Mouse (Mus musculus) heart, embryonic 16.5 days (tissue): ENCODE results near the gene Rock2. TPM values are rescaled to one million over a fixed set of nuclear protein-coding genes. Genes with fewer than 3 reads are reported as not detected.
"Not testable (repeated sequence)": the region's sequence is repeated elsewhere in the genome, so short reads cannot be mapped to it uniquely, and the experiment has no call there.

Source experiments
- ATAC-seq: fragments of 200-750 bp; cut with Nextera tagmentation; replicated peaks from 2 replicates; pipeline ENCODE4 v1.8.0; 2017; ENCODE audit warnings: moderate number of reproducible peaks; ENCODE audit not compliant: insufficient read depth, low FRiP score; ENCODE audit errors: extremely low read depth
- H3K27ac ChIP-seq: fragments of 300-500 bp; sonication (generic); 2 replicates; pipeline ENCODE4 v1.5.1; 2014; ENCODE audit warnings: mild to moderate bottlenecking, low read length, control low read depth, moderate library complexity
- H3K27me3 ChIP-seq: fragments of 300-500 bp; sonication (generic); 2 replicates; pipeline ENCODE4 v1.6.1; 2014; ENCODE audit warnings: low read length, mixed read lengths; ENCODE audit not compliant: control insufficient read depth, insufficient read depth
- H3K36me3 ChIP-seq: fragments of 300-500 bp; sonication (generic); 2 replicates; pipeline ENCODE4 v1.6.1; 2014; ENCODE audit not compliant: control insufficient read depth, insufficient read depth
- H3K4me1 ChIP-seq: fragments of 300-500 bp; sonication (generic); 2 replicates; pipeline ENCODE4 v1.6.1; 2014; ENCODE audit warnings: low read length, mixed read lengths; ENCODE audit not compliant: control insufficient read depth, insufficient read depth
- H3K4me2 ChIP-seq: fragments of 300-500 bp; sonication (generic); 2 replicates; pipeline ENCODE4 v1.6.1; 2014; ENCODE audit warnings: low read depth, mild to moderate bottlenecking, control low read depth, low read length
- H3K4me3 ChIP-seq: fragments of 300-500 bp; sonication (generic); 2 replicates; pipeline ENCODE4 v1.5.1; 2014; ENCODE audit warnings: mild to moderate bottlenecking, control low read depth, low read length
- H3K9ac ChIP-seq: fragments of 300-500 bp; sonication (generic); 2 replicates; pipeline ENCODE4 v1.6.1; 2014; ENCODE audit warnings: low read length, control low read depth
- H3K9me3 ChIP-seq: fragments of 300-500 bp; sonication (generic); replicated peaks from 2 replicates; pipeline ENCODE4 v1.6.1; 2016; ENCODE audit warnings: low read length; ENCODE audit not compliant: control insufficient read depth
- WGBS: fragments of 180-500 bp; shearing (Covaris S2); extraction: QIAGEN DNeasy Blood & Tissue Kit; methylation state at CpG from one replicate; pipeline ENCODE4 v1.1.7; 2014; 5-methylcytosine and 5-hydroxymethylcytosine counted together
- polyA plus RNA-seq: library from polyadenylated mRNA; unstranded; fragments of >200 nt; fragmentation: Nextera tagmentation; extraction: Ambion mirVana; gene quantifications from 2 replicates; pipeline ENCODE4 v1.2.1, GENCODE M21; 2015

Rock2 gene
- polyA plus RNA-seq, 1 experiment from 2014 or later, result 16.8 TPM

DNA sequence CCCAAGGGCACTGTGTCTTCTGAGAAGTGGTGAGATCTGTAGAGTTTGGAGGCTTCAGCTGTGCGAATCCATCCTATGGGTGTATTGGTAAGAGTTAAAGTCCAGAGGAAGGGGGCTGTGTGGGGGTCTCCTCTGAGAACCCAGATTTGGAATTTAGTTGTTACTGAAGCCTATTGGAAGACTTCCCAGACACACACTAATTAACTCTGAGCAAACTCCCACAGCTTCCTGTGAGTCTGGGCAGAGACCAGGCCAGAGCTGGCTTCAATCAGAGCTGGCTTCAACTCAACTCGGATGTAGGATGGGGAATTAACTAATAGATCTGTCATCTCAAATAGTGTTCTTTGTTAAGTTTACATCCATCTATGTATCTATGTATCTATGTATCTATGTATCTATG is 121.0 kb downstream of the Rock2 start:
- no peaks in the 10 kb centered on the region for H3K36me3 ChIP-seq
- ATAC-seq, result no peak
- H3K27me3 ChIP-seq, result no peaks in the 10 kb centered on the region
- H3K9ac ChIP-seq, result no peak overlapping the region
- H3K4me2 ChIP-seq, result no peak overlapping the region
- H3K9me3 ChIP-seq, result no peaks in the 10 kb centered on the region
- peaks cover 5% of the 10 kb centered on the region; the same call in 1 of the 2 replicates for H3K4me1 ChIP-seq
- H3K27ac ChIP-seq, result no peak overlapping the region
- no peak overlapping the region for H3K4me3 ChIP-seq
- 59% methylated on average over 2 of the region's 2 CpGs for WGBS

DNA sequence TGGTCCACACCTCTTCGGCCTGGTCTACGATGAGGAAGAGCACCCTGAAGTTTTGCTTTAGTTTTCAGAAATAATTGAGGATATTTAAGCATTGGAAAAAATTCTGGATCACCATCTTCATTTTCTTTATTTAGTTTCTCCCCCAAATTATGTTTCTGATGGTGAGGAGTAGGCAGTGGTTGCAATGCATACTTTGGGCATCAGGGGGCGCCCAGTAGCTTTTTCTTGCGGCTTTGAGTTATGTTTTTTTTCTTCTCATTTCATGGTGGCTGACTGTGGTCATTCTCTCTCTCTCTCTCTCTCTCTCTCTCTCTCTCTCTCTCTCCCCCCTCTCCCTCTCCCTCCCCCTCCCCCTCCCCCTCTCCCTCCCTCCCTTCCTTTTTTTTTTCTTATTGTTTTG is 123.8 kb downstream of the Rock2 start:
- Histone ChIP-seq H3K36me3 (no peaks in the 10 kb centered on the region), H3K9me3 (peaks cover under 1% of the 10 kb centered on the region; the same call in 1 of the 2 replicates), H3K27me3 (no peaks in the 10 kb centered on the region), H3K27ac (no peak overlapping the region), H3K4me1 (no peaks in the 10 kb centered on the region), H3K4me3 (no peak overlapping the region), H3K9ac (no peak overlapping the region), H3K4me2 (no peak overlapping the region)
- WGBS, result 20% methylated on average over 4 of the region's 4 CpGs
- no peak for ATAC-seq

DNA sequence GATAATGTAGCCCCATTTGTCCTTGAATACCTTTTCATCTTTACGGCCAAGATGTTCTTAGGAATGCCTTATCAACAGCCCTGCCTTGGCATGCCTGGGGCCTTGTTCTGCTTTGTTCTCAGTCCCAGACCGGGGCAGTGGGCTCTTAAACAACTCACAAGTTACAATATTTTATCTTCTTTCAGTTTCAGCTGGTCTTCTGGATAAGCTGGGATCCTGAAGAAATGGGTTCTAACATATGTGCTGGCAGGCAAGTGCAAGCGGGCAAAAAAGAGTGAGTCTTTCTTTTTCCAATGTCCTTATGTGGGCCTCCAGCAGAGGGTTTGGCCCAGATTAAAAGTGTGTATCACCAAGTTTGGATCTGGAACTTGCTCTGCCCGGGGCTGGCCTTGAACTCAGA is 126.4 kb downstream of the Rock2 start:
- H3K4me3 ChIP-seq, H3K9me3 ChIP-seq, H3K4me2 ChIP-seq, H3K27ac ChIP-seq, ATAC-seq, H3K9ac ChIP-seq, H3K27me3 ChIP-seq, H3K36me3 ChIP-seq, H3K4me1 ChIP-seq: not testable (repeated sequence)
- 65% methylated on average over 4 of the region's 4 CpGs for WGBS

DNA sequence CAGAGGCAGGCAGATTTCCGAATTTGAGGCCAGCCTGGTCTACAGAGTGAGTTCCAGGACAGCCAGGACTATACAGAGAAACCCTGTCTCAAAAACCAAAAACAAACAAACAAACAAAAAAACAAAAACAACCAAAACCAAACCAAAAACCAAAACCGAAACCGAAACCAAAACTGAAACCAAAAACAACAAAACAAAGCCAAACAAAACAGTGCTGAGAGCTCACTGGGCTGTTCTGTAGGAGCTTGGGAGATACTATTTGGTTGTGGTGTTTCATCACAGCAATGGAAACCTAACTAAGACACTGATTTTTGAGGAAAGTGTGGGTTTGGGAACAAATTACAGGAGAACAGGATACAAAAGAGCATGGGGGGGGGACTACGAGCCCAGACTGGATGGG is 127.5 kb downstream of the Rock2 start:
- WGBS, result 84% methylated on average over 4 of the region's 4 CpGs
- Histone ChIP-seq H3K9ac (no peak overlapping the region), H3K9me3 (peaks cover 4% of the 10 kb centered on the region; the same call in 1 of the 2 replicates), H3K36me3 (no peaks in the 10 kb centered on the region), H3K4me2 (no peak overlapping the region), H3K4me3 (no peak overlapping the region), H3K4me1 (no peaks in the 10 kb centered on the region), H3K27ac (no peak overlapping the region), H3K27me3 (no peaks in the 10 kb centered on the region)
- ATAC-seq, result no peak

DNA sequence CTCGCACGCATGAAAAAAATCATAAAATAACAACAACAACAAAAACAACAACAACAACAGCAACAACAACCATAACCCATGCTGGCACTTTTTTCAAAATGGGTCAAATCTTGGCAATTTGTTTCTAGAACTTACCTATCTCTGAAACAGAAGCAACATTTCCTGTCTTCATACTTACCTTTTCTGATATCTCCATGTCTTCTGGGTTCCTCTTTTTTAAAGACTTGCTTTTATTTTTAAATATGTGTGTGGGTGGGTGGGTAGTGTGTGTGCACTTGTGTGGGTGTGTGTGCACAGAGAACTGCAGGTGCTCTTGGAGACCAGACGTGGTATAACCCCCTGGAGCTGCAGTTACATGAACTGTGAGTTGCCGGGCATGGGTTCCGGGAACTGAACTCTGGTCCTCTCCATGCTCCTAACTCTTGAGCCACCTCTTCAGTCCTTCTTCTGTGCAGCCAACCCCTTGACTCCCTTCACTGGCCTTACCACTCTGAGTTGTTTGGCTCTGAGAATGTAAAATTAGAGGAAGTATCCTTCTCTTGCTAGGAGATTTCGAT is 129.9 kb downstream of the Rock2 start:
- Histone ChIP-seq H3K27ac (no peak overlapping the region), H3K4me2 (no peak overlapping the region), H3K9ac (no peak overlapping the region), H3K4me1 (no peaks in the 10 kb centered on the region), H3K9me3 (peaks cover 4% of the 10 kb centered on the region), H3K27me3 (no peaks in the 10 kb centered on the region), H3K36me3 (no peaks in the 10 kb centered on the region), H3K4me3 (no peak overlapping the region)
- 85% methylated on average over 6 of the region's 6 CpGs for WGBS
- ATAC-seq, result no peak

DNA sequence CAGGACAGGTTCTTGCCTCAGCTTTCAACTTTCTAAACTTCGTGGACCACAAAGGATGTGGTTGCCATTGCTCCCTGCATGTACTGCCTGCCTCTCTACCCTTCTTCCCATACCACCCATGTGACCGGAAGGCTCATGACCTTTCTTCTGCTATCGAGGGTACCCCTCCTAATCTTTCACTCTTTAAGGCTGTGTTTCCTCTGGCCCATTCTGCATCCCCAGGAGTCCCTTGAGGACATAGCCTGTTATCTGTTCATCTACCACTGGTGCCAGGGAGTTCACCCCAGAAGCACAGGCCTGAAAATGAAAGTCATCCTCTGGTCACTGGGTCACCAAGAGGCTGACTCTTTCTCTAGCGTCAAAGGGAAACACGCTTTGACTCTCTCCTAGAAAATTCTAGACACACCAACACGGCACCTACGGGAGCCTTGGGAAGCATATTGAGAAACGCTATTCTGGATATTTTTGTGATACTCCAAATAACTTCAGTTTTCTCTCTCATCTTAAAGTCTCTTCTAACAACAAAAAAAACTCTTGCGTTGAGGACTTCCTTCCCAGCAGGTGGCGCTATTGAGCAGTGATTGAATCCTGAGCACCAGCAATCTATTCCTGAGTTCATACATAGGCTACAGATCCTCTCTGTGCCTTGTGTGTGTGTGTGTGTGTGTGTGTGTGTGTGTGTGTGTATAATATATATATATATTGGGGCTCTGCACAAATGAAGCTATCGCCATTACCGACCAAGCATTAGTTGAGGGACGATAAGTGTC is 138.2 kb downstream of the Rock2 start:
- WGBS, result 36% methylated on average over 13 of the region's 13 CpGs
- Histone ChIP-seq H3K27me3 (peaks cover 2% of the 10 kb centered on the region; the same call in 1 of the 2 replicates), H3K4me1 (no peaks in the 10 kb centered on the region), H3K27ac (no peak overlapping the region), H3K4me3 (no peak overlapping the region), H3K9ac (no peak overlapping the region), H3K4me2 (no peak overlapping the region; the same call in 1 of the 2 replicates), H3K9me3 (no peaks in the 10 kb centered on the region; the same call in 1 of the 2 replicates), H3K36me3 (no peaks in the 10 kb centered on the region)
- ATAC-seq, result no peak; the same call in 1 of the 2 replicates

DNA sequence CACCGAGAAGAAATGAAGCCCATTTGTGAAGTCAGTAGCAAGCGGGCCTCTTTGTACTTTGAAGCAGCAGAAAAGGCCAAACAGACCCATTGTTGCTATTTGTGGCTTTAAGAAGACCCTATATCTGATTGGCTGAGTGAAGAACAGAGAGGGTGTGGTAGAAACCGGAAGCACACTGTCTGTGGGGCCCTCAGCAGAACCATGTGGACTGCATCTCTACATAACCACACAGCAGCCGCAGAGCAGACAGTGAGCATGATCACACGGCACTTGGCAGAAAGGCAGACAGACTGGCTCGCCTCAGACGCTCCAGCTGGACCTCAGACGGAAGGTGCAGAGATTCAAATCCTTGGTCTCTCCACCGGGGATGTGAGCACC is 138.8 kb downstream of the Rock2 start:
- Histone ChIP-seq H3K27ac (no peak overlapping the region), H3K4me1 (no peaks in the 10 kb centered on the region), H3K4me3 (no peak overlapping the region), H3K9ac (no peak overlapping the region), H3K36me3 (no peaks in the 10 kb centered on the region), H3K27me3 (peaks cover 2% of the 10 kb centered on the region; the same call in 1 of the 2 replicates), H3K4me2 (no peak overlapping the region), H3K9me3 (no peaks in the 10 kb centered on the region)
- ATAC-seq, result no peak
- 64% methylated on average over 9 of the region's 9 CpGs for WGBS

DNA sequence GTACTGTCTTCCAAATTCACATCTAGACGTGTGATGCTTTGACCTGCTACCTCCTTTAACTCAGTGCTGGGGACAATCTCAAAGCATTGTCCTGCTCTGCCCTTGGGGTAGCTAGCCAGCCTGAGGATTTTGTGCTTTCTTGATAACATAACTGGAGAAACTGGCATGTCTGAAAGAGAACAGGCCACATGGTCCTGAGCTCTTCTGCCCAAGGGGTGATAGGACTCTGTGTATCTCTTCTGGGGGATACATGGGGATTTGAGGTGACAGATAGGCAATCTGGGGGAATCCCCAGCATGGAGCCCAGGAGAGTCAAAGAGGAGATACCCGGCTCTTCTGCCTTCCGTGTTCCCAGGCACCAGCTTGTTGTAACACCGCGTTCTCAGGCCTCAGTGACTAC is 140.0 kb downstream of the Rock2 start:
- Histone ChIP-seq H3K4me2 (no peak overlapping the region), H3K4me3 (no peak overlapping the region), H3K9ac (no peak overlapping the region), H3K27ac (no peak overlapping the region), H3K4me1 (no peaks in the 10 kb centered on the region), H3K27me3 (peaks cover 2% of the 10 kb centered on the region; the same call in 1 of the 2 replicates), H3K36me3 (no peaks in the 10 kb centered on the region), H3K9me3 (no peaks in the 10 kb centered on the region)
- no peak for ATAC-seq
- WGBS, result 75% methylated on average over 5 of the region's 5 CpGs

DNA sequence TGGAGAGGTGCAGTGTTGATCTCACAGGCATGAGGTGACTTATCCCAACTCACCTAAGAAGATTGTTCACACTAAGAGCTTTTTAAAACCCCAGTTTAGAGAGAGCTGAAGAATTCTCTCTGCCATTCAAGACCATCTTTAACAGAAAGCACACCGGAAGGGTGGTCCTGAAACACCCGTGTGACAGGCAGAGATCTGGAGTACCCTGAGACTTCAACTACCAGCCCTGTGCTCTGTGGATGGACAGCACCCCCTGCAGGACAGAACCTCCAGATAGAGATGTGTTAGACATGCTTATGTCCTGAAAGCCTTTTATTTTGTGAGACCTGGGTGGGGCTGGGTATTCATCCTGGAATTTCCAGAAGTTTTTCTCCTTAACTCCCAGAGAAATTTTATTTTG is 140.4 kb downstream of the Rock2 start:
- H3K4me1 ChIP-seq, result no peaks in the 10 kb centered on the region
- no peak overlapping the region for H3K9ac ChIP-seq
- H3K27ac ChIP-seq, result no peak overlapping the region
- H3K9me3 ChIP-seq, result no peaks in the 10 kb centered on the region
- H3K4me2 ChIP-seq, result no peak overlapping the region
- 0 out of 2 replicates have a peak, but pooled peaks have one; percentile 41 for ATAC-seq
- WGBS, result 59% methylated on average over 2 of the region's 2 CpGs
- H3K4me3 ChIP-seq, result no peak overlapping the region
- H3K36me3 ChIP-seq, result no peaks in the 10 kb centered on the region
- H3K27me3 ChIP-seq, result peaks cover 2% of the 10 kb centered on the region; the same call in 1 of the 2 replicates
